Mouse (Mus musculus): ENCODE measurements around the gene Thrb. TPM values are rescaled to one million over a fixed set of nuclear protein-coding genes. Genes with fewer than 3 reads are reported as not detected.

Thrb gene
- polyA plus RNA-seq, 1 experiment from 2014 or later, result 5.3 TPM

DNA sequence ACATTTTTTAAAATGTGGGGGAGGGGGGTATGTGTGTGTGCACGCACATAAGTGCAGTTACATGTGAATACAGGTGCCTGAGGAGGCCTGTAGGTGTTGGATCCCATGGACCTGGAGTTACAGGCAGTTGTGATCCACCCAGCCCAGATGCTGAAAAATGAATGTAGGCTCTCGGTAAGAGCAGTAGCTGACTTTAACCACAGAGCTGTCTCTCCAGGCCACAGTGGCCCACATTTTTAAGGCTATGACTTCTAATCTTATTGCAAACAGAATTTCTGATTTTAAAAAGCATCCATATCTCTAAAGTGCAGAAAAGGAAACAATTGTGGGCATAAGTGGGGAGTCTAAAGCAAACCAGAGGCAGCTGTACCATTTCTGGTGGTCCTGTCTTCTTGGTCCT lies 328.5 kb downstream of the Thrb start:
- 68% methylated on average over 2 of the region's 2 CpGs for WGBS
- no peak overlapping the region for H3K4me3 ChIP-seq (replicated peaks)

GRCm38 (mm10) chr14:17989182-17989581 lies 329.1 kb downstream of the Thrb start:
- no peaks in the 10 kb centered on the region for H3K36me3 ChIP-seq
- WGBS, result 56% methylated on average over 4 of the region's 4 CpGs
- no peak overlapping the region for H3K4me2 ChIP-seq (replicated peaks)
- no peaks in the 10 kb centered on the region for H3K4me1 ChIP-seq (replicated peaks)
- H3K27me3 ChIP-seq (replicated peaks), result no peaks in the 10 kb centered on the region
- no peak overlapping the region for H3K4me3 ChIP-seq (replicated peaks)
- H3K9me3 ChIP-seq, result no peaks in the 10 kb centered on the region
- 0 out of 2 replicates have a peak, but pooled peaks have one; percentile 67 for ATAC-seq
- no peak overlapping the region for H3K27ac ChIP-seq
- H3K9ac ChIP-seq, result no peak overlapping the region

More for the DNA sequence above, 328.5 kb downstream of the Thrb start:
- H3K4me2 ChIP-seq (replicated peaks), result no peak overlapping the region
- H3K9ac ChIP-seq, result no peak overlapping the region
- no peak for ATAC-seq
- no peaks in the 10 kb centered on the region for H3K9me3 ChIP-seq
- H3K27me3 ChIP-seq (replicated peaks), result no peaks in the 10 kb centered on the region
- no peaks in the 10 kb centered on the region for H3K36me3 ChIP-seq
- no peaks in the 10 kb centered on the region for H3K4me1 ChIP-seq (replicated peaks)
- no peak overlapping the region for H3K27ac ChIP-seq

DNA sequence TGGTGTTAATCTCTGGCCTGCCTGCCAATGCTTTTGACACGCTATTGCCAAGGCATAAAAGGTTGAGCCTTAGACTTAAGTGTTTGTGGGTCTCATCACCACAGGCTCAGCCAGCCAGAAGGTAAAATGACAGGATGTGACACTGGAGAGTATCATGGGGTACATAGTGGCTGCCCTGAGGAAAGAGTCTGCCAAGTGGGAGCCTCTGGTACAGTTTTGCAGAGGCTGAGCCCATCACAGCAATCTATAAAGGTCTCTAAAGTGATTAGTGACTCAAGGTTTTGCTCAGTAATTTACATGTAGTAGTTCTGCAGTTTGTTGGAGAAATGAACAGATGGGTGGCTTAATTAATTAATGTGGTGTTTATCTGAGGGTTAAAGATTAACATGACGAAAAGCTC lies 330.1 kb downstream of the Thrb start:
- no peaks in the 10 kb centered on the region for H3K9me3 ChIP-seq
- no peak for ATAC-seq

DNA sequence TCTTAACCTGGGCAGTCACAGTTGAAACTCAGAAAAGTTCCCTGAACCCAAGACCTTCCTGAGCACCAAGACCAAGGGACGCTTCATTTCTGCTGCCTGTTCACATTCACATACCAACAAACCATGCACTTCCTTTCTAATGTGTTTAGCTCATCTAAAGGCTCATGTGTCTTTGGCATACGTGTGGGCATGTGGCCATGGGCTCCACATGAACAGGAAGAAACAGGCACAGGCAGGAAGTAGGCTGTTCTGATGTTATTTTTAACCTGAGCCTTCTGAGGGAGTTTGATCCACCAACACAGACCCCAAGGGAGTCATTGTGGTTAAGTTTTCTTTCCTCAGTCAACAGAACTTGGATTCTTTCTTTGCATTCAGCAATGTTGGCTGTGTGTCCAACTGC lies 341.8 kb downstream of the Thrb start:
- WGBS, result 58% methylated on average over 2 of the region's 2 CpGs
- H3K4me2 ChIP-seq (replicated peaks), result no peak overlapping the region
- no peak overlapping the region for H3K27ac ChIP-seq
- H3K4me1 ChIP-seq (replicated peaks), result no peaks in the 10 kb centered on the region
- H3K4me3 ChIP-seq (replicated peaks), result no peak overlapping the region
- H3K36me3 ChIP-seq, result no peaks in the 10 kb centered on the region
- H3K9me3 ChIP-seq, result no peaks in the 10 kb centered on the region
- H3K9ac ChIP-seq, result no peak overlapping the region
- no peaks in the 10 kb centered on the region for H3K27me3 ChIP-seq (replicated peaks)
- ATAC-seq, result no peak

More for the DNA sequence above, 330.1 kb downstream of the Thrb start:
- 85% methylated on average over 2 of the region's 2 CpGs for WGBS
- H3K4me3 ChIP-seq (replicated peaks), result no peak overlapping the region
- no peaks in the 10 kb centered on the region for H3K4me1 ChIP-seq (replicated peaks)
- no peaks in the 10 kb centered on the region for H3K27me3 ChIP-seq (replicated peaks)
- H3K27ac ChIP-seq, result no peak overlapping the region
- no peaks in the 10 kb centered on the region for H3K36me3 ChIP-seq
- no peak overlapping the region for H3K9ac ChIP-seq
- H3K4me2 ChIP-seq (replicated peaks), result no peak overlapping the region

DNA sequence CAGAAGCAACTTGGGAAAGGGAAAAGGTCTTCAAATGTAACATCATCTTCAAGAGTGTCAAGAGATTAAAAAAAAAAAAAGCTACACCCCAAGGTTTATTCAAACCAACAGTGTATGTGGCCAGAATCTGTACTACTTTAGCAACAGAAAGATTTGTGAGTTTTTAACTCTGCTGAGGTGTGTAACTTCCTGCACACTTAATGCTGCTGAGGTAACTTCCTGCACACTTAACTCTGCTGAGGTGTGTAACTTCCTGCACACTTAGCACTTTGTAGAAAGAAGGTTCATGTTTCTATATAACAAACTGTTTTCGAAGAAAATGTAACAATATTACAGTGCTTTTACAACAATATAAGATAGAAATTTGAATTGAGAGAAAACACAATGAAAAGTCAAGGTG lies 343.6 kb downstream of the Thrb start:
- no peaks in the 10 kb centered on the region for H3K4me1 ChIP-seq (replicated peaks)
- no peak overlapping the region for H3K27ac ChIP-seq
- H3K9me3 ChIP-seq, result no peaks in the 10 kb centered on the region
- no peak for ATAC-seq
- no peak overlapping the region for H3K4me2 ChIP-seq (replicated peaks)
- WGBS, result 92% methylated on average over 1 of the region's 1 CpGs
- H3K27me3 ChIP-seq (replicated peaks), result no peaks in the 10 kb centered on the region
- no peak overlapping the region for H3K4me3 ChIP-seq (replicated peaks)
- H3K9ac ChIP-seq, result no peak overlapping the region
- H3K36me3 ChIP-seq, result no peaks in the 10 kb centered on the region

DNA sequence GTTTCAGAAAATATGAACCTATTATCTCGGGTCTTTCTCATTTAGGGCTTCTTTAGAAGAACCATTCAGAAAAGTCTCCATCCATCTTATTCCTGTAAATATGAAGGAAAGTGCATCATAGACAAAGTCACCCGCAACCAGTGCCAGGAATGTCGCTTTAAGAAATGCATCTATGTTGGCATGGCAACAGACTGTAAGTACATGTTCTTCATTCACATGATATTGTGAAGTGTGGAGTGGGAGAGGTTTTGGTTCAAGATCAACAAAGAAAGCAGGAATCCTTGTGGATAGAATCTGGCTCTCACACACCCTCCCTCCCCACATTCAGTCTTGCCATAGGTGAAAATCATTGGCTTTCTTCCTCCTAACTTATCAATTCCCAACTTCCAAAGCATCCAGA lies 348.5 kb downstream of the Thrb start:
- no peak overlapping the region for H3K4me3 ChIP-seq (replicated peaks)
- H3K4me2 ChIP-seq (replicated peaks), result no peak overlapping the region
- no peak for ATAC-seq
- no peaks in the 10 kb centered on the region for H3K36me3 ChIP-seq
- H3K4me1 ChIP-seq (replicated peaks), result no peaks in the 10 kb centered on the region
- no peaks in the 10 kb centered on the region for H3K9me3 ChIP-seq
- no peak overlapping the region for H3K27ac ChIP-seq
- 76% methylated on average over 3 of the region's 3 CpGs for WGBS
- no peaks in the 10 kb centered on the region for H3K27me3 ChIP-seq (replicated peaks)
- H3K9ac ChIP-seq, result no peak overlapping the region

DNA sequence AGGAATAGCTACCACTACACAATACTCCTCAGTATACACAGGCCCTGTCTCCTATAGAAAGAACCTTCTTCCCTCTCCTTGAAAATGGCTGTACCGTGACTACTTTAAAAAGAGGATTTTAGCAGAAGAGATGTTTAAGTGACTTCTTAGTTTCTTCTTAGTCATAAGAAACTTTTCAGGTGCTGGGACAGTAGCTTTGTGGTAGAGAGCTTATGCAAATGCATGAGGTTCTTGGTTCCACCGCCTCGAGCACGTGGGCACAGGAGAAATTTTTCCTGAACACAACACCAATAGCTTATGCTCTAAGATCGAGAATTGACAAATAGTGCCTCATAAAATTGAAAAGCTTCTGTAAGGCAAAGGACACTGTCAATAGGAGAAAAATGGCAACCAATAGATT lies 356.5 kb downstream of the Thrb start:
- Histone ChIP-seq H3K4me1 (replicated peaks) (no peaks in the 10 kb centered on the region), H3K4me3 (replicated peaks) (no peak overlapping the region), H3K4me2 (replicated peaks) (no peak overlapping the region), H3K27me3 (replicated peaks) (no peaks in the 10 kb centered on the region), H3K27ac (no peak overlapping the region), H3K9me3 (no peaks in the 10 kb centered on the region), H3K36me3 (no peaks in the 10 kb centered on the region), H3K9ac (no peak overlapping the region)
- WGBS, result 88% methylated on average over 5 of the region's 5 CpGs
- ATAC-seq, result no peak

DNA sequence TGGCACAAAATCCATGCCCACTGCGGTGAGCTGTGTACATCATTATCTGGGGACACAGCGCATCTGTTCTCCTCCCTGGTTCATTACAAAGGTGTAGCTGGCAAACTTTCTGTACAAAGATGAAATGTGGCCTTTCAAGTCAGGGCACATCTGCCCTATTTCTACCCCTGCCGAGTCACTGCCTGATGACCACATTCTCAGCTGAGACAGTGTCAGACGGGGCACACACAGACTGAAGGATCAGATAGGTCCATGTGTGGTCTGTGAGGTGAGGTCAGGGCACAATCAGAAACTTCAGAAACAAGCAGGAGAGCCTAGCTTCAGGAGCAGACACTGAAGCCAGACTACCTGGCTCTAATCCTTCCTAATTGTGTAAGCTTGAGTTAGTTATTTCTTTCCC lies 360.1 kb downstream of the Thrb start:
- Histone ChIP-seq H3K4me2 (replicated peaks) (no peak overlapping the region), H3K36me3 (no peaks in the 10 kb centered on the region), H3K27ac (no peak overlapping the region), H3K9me3 (no peaks in the 10 kb centered on the region), H3K9ac (no peak overlapping the region), H3K4me3 (replicated peaks) (no peak overlapping the region), H3K4me1 (replicated peaks) (no peaks in the 10 kb centered on the region), H3K27me3 (replicated peaks) (no peaks in the 10 kb centered on the region)
- ATAC-seq, result no peak
- WGBS, result 83% methylated on average over 4 of the region's 4 CpGs

DNA sequence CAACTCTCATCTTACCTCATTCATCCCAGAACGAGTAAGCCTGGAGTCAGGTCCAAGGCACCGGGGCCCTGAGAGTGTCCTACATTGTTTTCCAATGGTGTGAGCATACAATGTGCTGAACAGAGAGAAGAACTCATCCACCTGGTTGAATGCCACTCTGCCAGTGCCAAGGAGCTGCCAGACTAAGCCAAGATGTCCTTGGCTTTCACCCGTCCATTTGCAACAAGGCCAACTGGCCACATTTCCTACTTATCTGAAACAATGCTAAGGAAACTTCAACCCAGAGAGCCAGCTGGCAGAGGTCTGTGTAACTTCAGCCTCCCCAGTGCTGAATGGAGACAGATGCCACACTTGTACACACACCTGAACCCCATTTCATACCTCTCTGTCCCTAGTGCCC lies 360.6 kb downstream of the Thrb start:
- H3K4me2 ChIP-seq (replicated peaks), result no peak overlapping the region
- H3K9ac ChIP-seq, result no peak overlapping the region
- 88% methylated on average over 3 of the region's 3 CpGs for WGBS
- no peaks in the 10 kb centered on the region for H3K36me3 ChIP-seq
- H3K4me3 ChIP-seq (replicated peaks), result no peak overlapping the region
- H3K27ac ChIP-seq, result no peak overlapping the region
- H3K9me3 ChIP-seq, result no peaks in the 10 kb centered on the region
- H3K4me1 ChIP-seq (replicated peaks), result no peaks in the 10 kb centered on the region
- no peaks in the 10 kb centered on the region for H3K27me3 ChIP-seq (replicated peaks)
- ATAC-seq, result no peak

- no peaks in the 10 kb centered on the region for H3K9me3 ChIP-seq
- no peaks in the 10 kb centered on the region for H3K27me3 ChIP-seq (replicated peaks)
- H3K9ac ChIP-seq, result no peak overlapping the region
- no peaks in the 10 kb centered on the region for H3K4me1 ChIP-seq (replicated peaks)
- WGBS, result 66% methylated on average over 2 of the region's 2 CpGs
- no peak for ATAC-seq
- no peak overlapping the region for H3K27ac ChIP-seq
- H3K4me3 ChIP-seq (replicated peaks), result no peak overlapping the region
- no peak overlapping the region for H3K4me2 ChIP-seq (replicated peaks)
- H3K36me3 ChIP-seq, result no peaks in the 10 kb centered on the region
Observed at GRCm38 (mm10) chr14:18021726-18022125, 361.7 kb downstream of the Thrb start.

DNA sequence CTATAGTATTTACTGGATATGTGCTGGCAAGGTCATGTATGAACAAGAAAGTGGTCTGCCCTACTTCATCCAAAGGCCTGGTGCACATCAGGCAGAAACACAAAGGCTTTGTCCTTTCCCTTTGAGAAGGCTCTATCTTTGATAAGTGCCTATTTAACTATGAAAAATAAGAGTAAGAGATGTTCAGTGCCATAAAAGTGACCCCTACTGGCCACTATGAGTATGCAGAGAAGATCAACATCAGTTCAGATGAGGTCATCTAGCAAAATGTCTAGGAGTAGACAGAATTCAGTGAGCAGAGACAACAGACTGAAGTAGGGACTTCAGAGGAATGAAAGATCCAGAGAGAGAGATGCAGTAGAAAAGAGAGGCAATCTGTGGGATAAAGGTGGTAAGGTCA lies 362.3 kb downstream of the Thrb start:
- no peak overlapping the region for H3K4me3 ChIP-seq (replicated peaks)
- H3K9ac ChIP-seq, result no peak overlapping the region
- ATAC-seq, result no peak
- no peaks in the 10 kb centered on the region for H3K9me3 ChIP-seq
- H3K27me3 ChIP-seq (replicated peaks), result no peaks in the 10 kb centered on the region
- H3K4me1 ChIP-seq (replicated peaks), result no peaks in the 10 kb centered on the region
- H3K36me3 ChIP-seq, result no peaks in the 10 kb centered on the region
- H3K27ac ChIP-seq, result no peak overlapping the region
- no peak overlapping the region for H3K4me2 ChIP-seq (replicated peaks)

DNA sequence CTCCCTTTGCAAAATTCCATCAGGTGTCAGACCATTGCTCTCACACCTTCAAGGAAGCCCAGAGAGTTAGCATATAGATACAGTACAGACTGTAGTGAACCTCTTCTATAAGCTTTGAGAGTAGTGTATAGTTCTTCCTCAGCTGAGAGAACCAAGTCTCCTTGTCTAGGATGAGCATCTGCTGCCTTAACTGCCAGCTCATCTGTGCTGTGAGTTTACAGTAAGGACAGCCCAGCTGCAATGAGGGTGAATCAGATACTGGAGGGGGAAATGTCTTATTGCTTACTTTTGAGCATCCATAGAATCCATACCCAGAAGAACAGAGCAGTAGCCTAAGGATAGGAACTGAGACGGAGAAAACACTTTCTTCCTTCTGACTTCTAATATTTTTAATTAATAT lies 367.8 kb downstream of the Thrb start:
- ATAC-seq, result no peak
- H3K4me2 ChIP-seq (replicated peaks), result no peak overlapping the region
- no peak overlapping the region for H3K9ac ChIP-seq
- WGBS, result 77% methylated on average over 1 of the region's 1 CpGs
- H3K4me3 ChIP-seq (replicated peaks), result no peak overlapping the region
- H3K36me3 ChIP-seq, result no peaks in the 10 kb centered on the region
- no peaks in the 10 kb centered on the region for H3K4me1 ChIP-seq (replicated peaks)
- no peaks in the 10 kb centered on the region for H3K27me3 ChIP-seq (replicated peaks)
- no peaks in the 10 kb centered on the region for H3K9me3 ChIP-seq
- H3K27ac ChIP-seq, result no peak overlapping the region

DNA sequence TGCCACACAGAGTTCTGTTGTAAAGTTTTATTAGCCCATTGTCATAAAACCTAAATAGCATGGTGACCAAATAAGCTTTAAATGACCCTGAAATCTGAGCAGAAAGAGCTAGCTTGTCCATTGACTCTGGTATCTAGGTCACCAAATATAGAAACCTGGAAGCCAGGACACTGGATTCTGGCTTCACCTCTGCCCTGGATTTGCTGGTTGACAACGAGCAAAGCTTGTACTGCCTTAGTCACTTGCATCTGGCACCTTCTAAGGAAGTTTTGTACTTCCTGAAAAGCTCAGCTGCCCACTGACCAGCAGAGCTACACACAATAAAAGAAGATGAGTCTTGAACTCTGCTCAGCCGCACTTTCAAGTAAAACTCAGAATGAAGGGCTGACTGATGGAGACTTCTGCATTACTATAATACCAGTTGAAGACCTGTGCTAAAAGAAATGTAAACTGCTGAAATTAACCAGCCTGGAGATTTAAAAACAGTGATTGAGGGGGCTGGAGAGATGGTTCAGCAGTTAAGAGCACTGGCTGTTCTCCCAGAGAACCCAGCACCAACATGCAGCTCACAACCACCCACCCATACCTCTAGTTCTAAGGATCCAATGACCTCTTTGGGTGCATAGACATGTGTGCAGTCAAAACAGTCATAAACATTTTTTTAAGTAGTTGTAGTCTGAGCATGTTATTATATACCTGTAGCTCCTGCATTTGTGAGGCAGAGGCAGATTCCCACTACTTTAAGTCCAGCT lies 369.3 kb downstream of the Thrb start:
- H3K9ac ChIP-seq, result no peak overlapping the region
- no peaks in the 10 kb centered on the region for H3K27me3 ChIP-seq (replicated peaks)
- no peaks in the 10 kb centered on the region for H3K4me1 ChIP-seq (replicated peaks)
- no peak overlapping the region for H3K4me3 ChIP-seq (replicated peaks)
- no peaks in the 10 kb centered on the region for H3K36me3 ChIP-seq
- ATAC-seq, result no peak
- no peaks in the 10 kb centered on the region for H3K9me3 ChIP-seq
- no peak overlapping the region for H3K4me2 ChIP-seq (replicated peaks)
- H3K27ac ChIP-seq, result no peak overlapping the region
- WGBS, result 48% methylated on average over 2 of the region's 2 CpGs

All from intestine, embryonic 15.5 days (tissue).